Mouse (Mus musculus) embryonic facial prominence, embryonic 12.5 days (tissue): ENCODE results near the gene Iqcb1. TPM values are rescaled to one million over a fixed set of nuclear protein-coding genes. Genes with fewer than 3 reads are reported as not detected.
A peak's percentile ranks its signal among the peaks of the same experiment; 100 is the strongest.
"Not testable (repeated sequence)": the region's sequence is repeated elsewhere in the genome, so short reads cannot be mapped to it uniquely, and the experiment has no call there.

Experiments used
- ATAC-seq: fragments of 200-750 bp; cut with Nextera tagmentation; 2 replicates; pipeline ENCODE4 v1.8.0; 2017; ENCODE audit not compliant: insufficient number of reproducible peaks, insufficient read depth, low FRiP score, low TSS enrichment
- H3K27ac ChIP-seq: fragments of 300-500 bp; sonication (generic); 2 replicates; pipeline ENCODE4 v1.5.1; 2016; ENCODE audit warnings: mild to moderate bottlenecking
- H3K27me3 ChIP-seq: fragments of 300-500 bp; sonication (generic); 2 replicates; pipeline ENCODE4 v1.6.1; 2016; ENCODE audit warnings: mild to moderate bottlenecking, moderate library complexity
- H3K36me3 ChIP-seq: fragments of 300-500 bp; sonication (generic); 2 replicates; pipeline ENCODE4 v1.6.1; 2016; ENCODE audit warnings: mild to moderate bottlenecking
- H3K4me1 ChIP-seq: fragments of 300-500 bp; sonication (generic); 2 replicates; pipeline ENCODE4 v1.6.1; 2016
- H3K4me2 ChIP-seq: fragments of 300-500 bp; sonication (generic); replicated peaks from 2 replicates; pipeline ENCODE4 v1.6.1; 2016; ENCODE audit warnings: mild to moderate bottlenecking, moderate library complexity
- H3K4me3 ChIP-seq: fragments of 300-500 bp; sonication (generic); 2 replicates; pipeline ENCODE4 v1.5.1; 2016; ENCODE audit warnings: mild to moderate bottlenecking
- H3K9ac ChIP-seq: fragments of 300-500 bp; sonication (generic); 2 replicates; pipeline ENCODE4 v1.6.1; 2016; ENCODE audit warnings: mild to moderate bottlenecking, moderate library complexity
- H3K9me3 ChIP-seq: fragments of 300-500 bp; sonication (generic); 2 replicates; pipeline ENCODE4 v1.6.1; 2016; ENCODE audit warnings: mild to moderate bottlenecking, moderate library complexity
- WGBS: fragments of 180-500 bp; shearing (Covaris S2); methylation state at CpG from one replicate; pipeline ENCODE4 v1.1.7; 2016; 5-methylcytosine and 5-hydroxymethylcytosine counted together
- polyA plus RNA-seq: library from polyadenylated mRNA; unstranded; fragments of >200 nt; fragmentation: Nextera tagmentation; extraction: Ambion mirVana; gene quantifications from 2 replicates; pipeline ENCODE4 v1.2.1, GENCODE M21; 2016

Iqcb1 gene
- polyA plus RNA-seq, 1 experiment from 2014 or later = 66.2 TPM

DNA sequence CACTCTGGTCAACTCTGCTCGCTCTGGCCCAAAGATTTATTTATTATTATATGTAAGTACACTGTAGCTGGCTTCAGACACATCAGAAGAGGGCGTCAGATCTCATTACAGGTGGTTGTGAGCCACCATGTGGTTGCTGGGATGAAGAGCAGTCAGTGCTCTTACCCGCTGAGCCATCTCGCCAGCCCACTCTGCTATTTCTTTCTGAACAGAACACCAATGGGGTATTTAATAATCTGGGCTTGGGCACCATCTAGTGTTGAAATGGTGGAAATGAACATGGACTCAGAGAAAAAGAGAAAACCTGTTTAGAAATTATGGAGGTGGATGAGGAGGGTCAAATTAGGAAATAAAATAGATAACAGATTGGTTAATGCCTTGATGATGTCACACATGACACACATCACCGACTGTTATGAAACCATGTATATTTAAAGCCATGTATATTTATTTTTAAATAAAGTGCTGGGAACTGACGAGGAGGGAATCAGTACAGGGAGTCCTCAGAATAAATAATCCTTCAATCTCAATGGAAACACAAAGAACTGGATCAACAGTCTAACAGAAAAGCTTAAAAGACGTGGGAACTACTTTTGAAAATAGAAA, 10.8 kb upstream of the Iqcb1 start:
- H3K9ac ChIP-seq = no peak overlapping the region
- H3K9me3 ChIP-seq = no peaks in the 10 kb centered on the region
- no peaks in the 10 kb centered on the region for H3K36me3 ChIP-seq
- H3K4me2 ChIP-seq = no peak overlapping the region
- H3K27ac ChIP-seq = no peak overlapping the region
- H3K4me3 ChIP-seq = no peak overlapping the region
- WGBS = 16% methylated on average over 7 of the region's 7 CpGs
- H3K4me1 ChIP-seq = peaks cover 6% of the 10 kb centered on the region; the same call in 1 of the 2 replicates
- no peaks in the 10 kb centered on the region for H3K27me3 ChIP-seq
- peak; percentile 64 for ATAC-seq

DNA sequence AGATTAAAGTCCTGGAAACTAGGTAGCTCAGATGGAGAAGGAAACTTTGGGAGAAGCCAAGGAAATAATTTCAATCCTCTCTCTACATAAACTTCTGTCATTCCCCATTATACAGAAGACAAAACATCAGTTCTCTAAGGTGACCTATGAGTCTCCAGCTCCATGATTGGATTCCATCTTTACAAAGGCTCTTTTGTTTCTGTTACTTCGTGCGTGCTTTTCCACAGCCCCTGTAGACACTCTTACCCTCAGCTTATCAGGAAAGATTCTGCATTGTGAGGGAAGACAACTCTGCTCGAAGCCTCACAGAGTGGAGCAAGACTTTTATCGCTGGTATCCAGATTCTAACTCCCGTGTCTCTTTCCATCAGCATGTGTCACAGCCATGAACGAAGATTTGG, 8.2 kb upstream of the Iqcb1 start:
- 51% methylated on average over 6 of the region's 6 CpGs for WGBS
- ATAC-seq = no peak
- no peak overlapping the region for H3K27ac ChIP-seq
- H3K36me3 ChIP-seq = no peaks in the 10 kb centered on the region
- H3K4me3 ChIP-seq = no peak overlapping the region
- no peak overlapping the region for H3K4me2 ChIP-seq
- H3K27me3 ChIP-seq = no peaks in the 10 kb centered on the region
- peaks cover 6% of the 10 kb centered on the region; the same call in 1 of the 2 replicates for H3K4me1 ChIP-seq
- no peak overlapping the region for H3K9ac ChIP-seq
- H3K9me3 ChIP-seq = no peaks in the 10 kb centered on the region

DNA sequence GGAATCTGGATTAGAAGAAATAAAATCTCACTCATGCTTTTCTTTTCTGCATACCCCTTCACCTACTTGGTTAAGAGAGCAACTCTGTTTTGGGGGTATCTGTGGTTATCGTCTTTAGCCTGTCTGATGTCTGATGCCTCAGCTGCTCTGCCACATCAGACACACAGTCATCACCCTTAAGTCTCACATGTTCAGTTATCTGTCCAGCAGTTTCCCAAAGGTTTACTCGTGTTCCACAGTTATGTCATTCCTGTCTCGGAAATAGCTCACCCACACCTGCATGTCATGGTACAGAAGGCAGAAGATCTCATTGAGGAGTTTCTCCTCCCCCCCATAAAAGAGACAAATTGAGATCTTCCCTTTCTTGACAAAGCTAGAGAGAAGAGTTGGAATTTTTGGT, 7.4 kb upstream of the Iqcb1 start:
- no peak overlapping the region for H3K4me3 ChIP-seq
- WGBS = 76% methylated on average over 3 of the region's 3 CpGs
- no peak overlapping the region for H3K9ac ChIP-seq
- no peaks in the 10 kb centered on the region for H3K36me3 ChIP-seq
- H3K9me3 ChIP-seq = no peaks in the 10 kb centered on the region
- no peak for ATAC-seq
- no peaks in the 10 kb centered on the region for H3K27me3 ChIP-seq
- no peak overlapping the region for H3K27ac ChIP-seq
- peaks cover 6% of the 10 kb centered on the region; the same call in 1 of the 2 replicates for H3K4me1 ChIP-seq
- H3K4me2 ChIP-seq = no peak overlapping the region

DNA sequence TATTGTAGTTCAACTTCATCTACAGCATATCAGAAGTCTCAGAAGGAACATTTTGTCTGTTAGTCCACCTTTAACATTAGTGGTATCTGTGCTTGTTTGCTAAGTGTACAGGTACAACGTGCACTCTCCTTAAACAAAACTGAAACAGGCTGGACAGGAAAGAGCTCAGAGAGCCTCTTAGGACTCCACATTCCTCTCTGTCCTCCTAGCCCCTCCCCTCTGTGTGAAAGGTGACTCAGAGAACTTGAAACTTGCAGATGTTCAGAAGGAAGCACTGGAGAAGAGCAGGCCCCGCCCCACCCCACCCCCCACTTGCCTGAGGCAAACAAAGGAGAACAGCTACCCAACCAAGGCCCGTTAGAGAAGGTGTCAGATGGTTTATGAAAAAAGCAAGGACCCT, 6.7 kb upstream of the Iqcb1 start:
- 6% methylated on average over 3 of the region's 3 CpGs for WGBS
- peaks cover 6% of the 10 kb centered on the region; the same call in 1 of the 2 replicates for H3K4me1 ChIP-seq
- no peaks in the 10 kb centered on the region for H3K36me3 ChIP-seq
- no peaks in the 10 kb centered on the region for H3K9me3 ChIP-seq
- ATAC-seq = 0 out of 2 replicates have a peak, but pooled peaks have one; percentile 75
- no peak overlapping the region for H3K27ac ChIP-seq
- no peaks in the 10 kb centered on the region for H3K27me3 ChIP-seq
- no peak overlapping the region for H3K4me3 ChIP-seq
- no peak overlapping the region for H3K9ac ChIP-seq
- H3K4me2 ChIP-seq = 0 out of 2 replicates have a peak overlapping the region, but pooled peaks have one; percentile 11

DNA sequence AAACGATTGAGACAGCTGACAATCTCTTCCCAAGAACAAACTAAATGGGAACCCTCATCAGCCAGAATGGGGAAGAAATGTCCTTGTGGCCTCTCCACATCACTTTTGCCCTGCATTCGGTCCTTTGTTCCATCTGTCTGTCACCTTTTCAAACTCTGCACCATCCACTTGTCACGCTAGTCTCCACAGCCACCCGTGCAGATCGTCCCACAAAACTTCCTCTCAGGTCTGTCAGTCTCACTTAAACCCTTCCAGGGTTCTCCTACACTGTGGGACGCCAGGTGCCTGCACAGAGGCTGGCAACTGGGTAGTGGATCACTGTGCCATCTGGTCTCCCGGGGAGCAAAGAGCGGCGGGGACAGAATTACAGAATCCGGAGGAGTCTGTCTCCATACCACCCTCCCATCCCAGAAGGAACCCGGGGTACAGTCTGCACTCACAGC, 553 bp upstream of the Iqcb1 start:
- H3K9me3 ChIP-seq = no peaks in the 10 kb centered on the region
- H3K36me3 ChIP-seq = no peaks in the 10 kb centered on the region
- H3K9ac ChIP-seq = peak overlapping the region; percentile 88
- WGBS = 5% methylated on average over 11 of the region's 11 CpGs
- no peak overlapping the region for H3K27ac ChIP-seq
- no peaks in the 10 kb centered on the region for H3K27me3 ChIP-seq
- no peak; the same call in 1 of the 2 replicates for ATAC-seq
- H3K4me1 ChIP-seq = peaks cover 4% of the 10 kb centered on the region; the same call in 1 of the 2 replicates
- peak overlapping the region; percentile 85 for H3K4me3 ChIP-seq
- peak overlapping the region; percentile 72 for H3K4me2 ChIP-seq

DNA sequence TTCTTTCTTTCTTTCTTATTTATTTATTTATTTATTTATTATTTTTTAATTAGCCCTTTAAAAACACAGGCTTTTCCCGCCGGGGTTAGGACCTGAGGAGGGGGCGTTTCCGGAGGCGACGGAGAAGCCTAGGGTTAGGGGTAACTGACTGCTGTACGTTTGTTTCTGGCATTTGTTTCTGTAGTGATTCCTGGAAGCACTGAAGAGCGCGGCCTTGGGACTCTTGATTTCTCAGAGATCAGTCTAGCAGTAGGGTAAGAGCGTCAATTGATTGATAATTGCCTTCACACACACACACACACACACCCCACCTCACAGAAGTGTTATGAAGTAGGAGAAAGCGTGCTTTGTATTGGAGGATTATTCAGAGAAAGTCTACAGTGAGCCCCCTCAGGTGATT, 635 bp downstream of the Iqcb1 start:
- H3K4me1 ChIP-seq = peaks cover 4% of the 10 kb centered on the region; the same call in 1 of the 2 replicates
- H3K9ac ChIP-seq = peak overlapping the region; percentile 88
- H3K27ac ChIP-seq = peak overlapping the region; percentile 75; the same call in 1 of the 2 replicates
- peak; percentile 43 for ATAC-seq
- WGBS = 6% methylated on average over 11 of the region's 11 CpGs
- H3K4me2 ChIP-seq = peak overlapping the region; percentile 72
- no peaks in the 10 kb centered on the region for H3K27me3 ChIP-seq
- no peaks in the 10 kb centered on the region for H3K9me3 ChIP-seq
- peak overlapping the region; percentile 85 for H3K4me3 ChIP-seq
- no peaks in the 10 kb centered on the region for H3K36me3 ChIP-seq

DNA sequence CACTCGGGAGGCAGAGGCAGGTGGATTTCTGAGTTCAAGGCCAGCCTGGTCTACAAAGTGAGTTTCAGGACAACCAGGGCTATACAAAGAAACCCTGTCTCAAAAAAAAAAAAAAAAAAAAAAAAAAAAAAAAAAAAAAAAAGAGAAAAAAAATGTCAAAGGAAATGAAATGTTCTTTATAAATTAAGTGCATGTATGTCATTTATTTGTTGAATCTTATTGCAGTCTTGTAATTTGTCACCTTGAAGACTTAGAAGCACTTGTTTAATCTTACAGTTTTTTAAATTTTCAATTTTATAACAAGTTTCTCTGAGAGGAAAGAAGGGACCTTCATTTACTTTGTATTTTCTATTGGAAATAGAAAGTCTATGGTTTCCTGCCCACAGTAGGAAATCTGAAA, 18.7 kb downstream of the Iqcb1 start:
- ATAC-seq, H3K4me2 ChIP-seq: not testable (repeated sequence)
- WGBS = 87% methylated on average over 1 of the region's 1 CpGs

DNA sequence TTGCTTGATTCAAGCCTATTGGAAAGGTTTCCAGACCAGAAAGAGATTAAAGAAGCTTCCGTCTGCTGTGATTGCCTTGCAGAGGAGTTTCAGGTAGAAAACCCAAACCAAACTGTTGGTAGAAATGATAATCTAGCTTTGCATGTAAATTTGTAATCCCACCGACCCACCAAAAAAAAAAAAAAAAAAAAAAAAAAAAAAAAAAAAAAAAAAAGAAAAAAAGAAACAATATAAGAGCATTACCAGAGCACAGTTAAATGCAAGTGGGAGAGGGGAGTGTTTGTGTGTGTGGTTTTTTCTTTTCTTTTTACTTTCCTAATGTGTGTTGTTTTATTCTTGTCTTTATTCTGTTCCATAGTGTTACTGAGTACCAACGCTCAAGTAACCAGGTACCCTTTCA, 23.0 kb downstream of the Iqcb1 start:
- Histone ChIP-seq H3K4me2 (no peak overlapping the region), H3K4me3 (no peak overlapping the region), H3K27me3 (no peaks in the 10 kb centered on the region), H3K9ac (no peak overlapping the region), H3K36me3 (peaks cover 19% of the 10 kb centered on the region), H3K4me1 (no peaks in the 10 kb centered on the region), H3K9me3 (no peaks in the 10 kb centered on the region), H3K27ac (no peak overlapping the region)
- 95% methylated on average over 3 of the region's 3 CpGs for WGBS
- ATAC-seq = no peak

More for the DNA sequence above, 18.7 kb downstream of the Iqcb1 start:
- H3K4me1 ChIP-seq, H3K9ac ChIP-seq, H3K27me3 ChIP-seq, H3K9me3 ChIP-seq, H3K27ac ChIP-seq, H3K4me3 ChIP-seq: not testable (repeated sequence)
- H3K36me3 ChIP-seq = peaks cover 21% of the 10 kb centered on the region

DNA sequence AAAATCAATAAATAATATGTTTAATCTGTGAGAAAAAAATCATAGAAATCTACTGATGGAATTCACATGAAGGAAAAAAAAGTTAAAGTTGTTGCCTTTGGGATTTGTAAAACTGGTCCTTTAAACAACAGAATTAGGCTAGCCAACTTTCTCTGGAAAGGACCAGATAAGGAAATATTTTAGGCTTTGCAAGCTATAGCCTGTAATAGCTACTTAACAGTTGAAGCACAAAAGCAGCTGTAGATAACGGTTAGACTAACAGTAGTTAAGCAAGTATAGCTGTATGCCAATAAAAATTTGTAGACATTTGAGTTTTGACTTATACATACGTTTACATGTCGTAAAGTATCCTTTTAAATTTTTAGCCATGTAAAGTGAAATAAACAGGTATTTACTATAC, 35.4 kb downstream of the Iqcb1 start:
- WGBS = 95% methylated on average over 3 of the region's 3 CpGs
- Histone ChIP-seq H3K4me2 (no peak overlapping the region), H3K36me3 (peaks cover 36% of the 10 kb centered on the region), H3K27me3 (no peaks in the 10 kb centered on the region), H3K4me1 (no peaks in the 10 kb centered on the region), H3K9ac (no peak overlapping the region), H3K27ac (no peak overlapping the region), H3K9me3 (no peaks in the 10 kb centered on the region), H3K4me3 (no peak overlapping the region)
- no peak for ATAC-seq

DNA sequence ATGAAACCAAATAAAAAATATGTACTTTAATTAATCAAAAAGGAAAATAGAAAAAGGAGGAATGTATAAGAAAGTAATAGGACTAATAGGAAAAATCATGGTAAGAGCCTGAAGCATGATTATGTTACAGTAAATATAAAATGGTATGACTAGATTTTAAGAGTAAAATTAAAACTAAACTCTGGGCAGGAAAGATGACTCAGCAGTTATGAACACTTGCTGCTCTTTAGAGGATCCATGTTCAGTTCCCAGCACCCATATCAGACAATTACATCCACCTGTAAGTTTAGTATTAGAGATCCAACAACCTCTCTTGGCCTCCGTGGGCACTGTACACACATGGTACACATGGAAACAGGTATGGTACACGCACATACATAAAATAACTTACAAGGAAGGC, 41.3 kb downstream of the Iqcb1 start:
- Histone ChIP-seq H3K9ac (no peak overlapping the region), H3K4me3 (no peak overlapping the region), H3K4me1 (peaks cover 5% of the 10 kb centered on the region), H3K27me3 (no peaks in the 10 kb centered on the region), H3K27ac (no peak overlapping the region), H3K36me3 (peaks cover 40% of the 10 kb centered on the region), H3K9me3 (no peaks in the 10 kb centered on the region), H3K4me2 (no peak overlapping the region)
- ATAC-seq = no peak
- WGBS = 95% methylated on average over 2 of the region's 2 CpGs

DNA sequence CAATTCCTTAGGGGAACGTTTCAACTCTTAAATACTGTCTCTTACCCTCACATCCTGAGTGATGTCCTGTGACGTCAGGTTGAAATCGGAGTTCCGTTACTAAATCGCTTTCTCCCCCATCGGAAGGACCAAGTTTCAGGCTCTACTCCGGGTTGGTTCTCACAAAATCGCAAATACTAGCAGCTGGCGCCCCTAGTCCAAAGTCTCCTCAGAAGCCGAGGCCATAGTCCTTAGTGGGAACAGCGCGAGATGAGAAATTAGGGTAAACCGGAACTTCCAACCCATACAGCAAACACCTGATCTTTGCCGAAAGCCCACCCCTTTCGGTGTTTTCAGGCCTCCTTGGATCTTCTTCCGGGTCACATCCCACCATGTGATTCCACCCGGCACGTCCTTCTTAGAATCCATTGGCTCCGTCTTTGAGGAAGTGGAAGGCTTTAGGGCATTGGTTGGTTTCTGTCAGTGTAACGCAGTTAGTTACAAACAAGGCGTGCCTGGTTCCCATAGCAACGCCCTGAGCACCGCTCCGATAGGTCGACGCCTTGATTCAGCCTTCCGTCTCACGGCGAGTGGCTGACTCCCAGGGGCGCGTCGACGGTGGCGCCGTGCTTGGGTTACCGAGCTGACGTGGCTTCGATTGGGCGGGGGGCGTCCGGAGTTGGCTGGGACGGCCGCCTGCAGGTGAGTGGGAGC, 46.5 kb downstream of the Iqcb1 start, which contains the start of the genes Eaf2 and Golgb1:
TSS of gene Eaf2 (minus strand) at position 421 of the 693 bp plus-strand sequence.
TSS of gene Golgb1 (plus strand) at position 558 of the 693 bp plus-strand sequence.
- under 1% methylated on average over 43 of the region's 43 CpGs for WGBS
- H3K27ac ChIP-seq = peak within 1 kb of the TSS; percentile 83

More for the DNA sequence above, 46.5 kb downstream of the Iqcb1 start, which contains the start of the genes Eaf2 and Golgb1:
- H3K4me3 ChIP-seq = peak within 1 kb of the TSS; percentile 99
- H3K4me2 ChIP-seq = peak within 1 kb of the TSS; percentile 65
- H3K9ac ChIP-seq = peak within 1 kb of the TSS; percentile 91
- peaks cover 10% of the 10 kb centered on the region for H3K4me1 ChIP-seq
- peaks cover 15% of the 10 kb centered on the region for H3K36me3 ChIP-seq
- no peaks in the 10 kb centered on the region for H3K27me3 ChIP-seq
- no peaks in the 10 kb centered on the region for H3K9me3 ChIP-seq
- peak; percentile 100 for ATAC-seq
